Mouse (Mus musculus) liver, embryonic 15.5 days (tissue): ENCODE data around the gene Slc22a21. TPM values are rescaled to one million over a fixed set of nuclear protein-coding genes. Genes with fewer than 3 reads are reported as not detected.
A peak's percentile ranks its signal among the peaks of the same experiment; 100 is the strongest.
"Not testable (repeated sequence)": the region's sequence is repeated elsewhere in the genome, so short reads cannot be mapped to it uniquely, and the experiment has no call there.

ENCODE experiments used
- ATAC-seq: fragments of 200-750 bp; cut with Nextera tagmentation; 2 replicates; pipeline ENCODE4 v1.8.0; 2017; ENCODE audit warnings: moderate number of reproducible peaks, mild to moderate bottlenecking, moderate library complexity; ENCODE audit not compliant: insufficient read depth
- H3K27ac ChIP-seq: fragments of 300-500 bp; sonication (generic); replicated peaks from 2 replicates; pipeline ENCODE4 v1.5.1; 2015; ENCODE audit warnings: mild to moderate bottlenecking, inconsistent platforms
- H3K27me3 ChIP-seq: fragments of 300-500 bp; sonication (generic); 2 replicates; pipeline ENCODE4 v1.6.1; 2015; ENCODE audit warnings: mild to moderate bottlenecking, inconsistent platforms
- H3K36me3 ChIP-seq: fragments of 300-500 bp; sonication (generic); replicated peaks from 2 replicates; pipeline ENCODE4 v1.6.1; 2015; ENCODE audit warnings: moderate library complexity, mild to moderate bottlenecking, inconsistent platforms
- H3K4me1 ChIP-seq: fragments of 300-500 bp; sonication (generic); replicated peaks from 2 replicates; pipeline ENCODE4 v1.6.1; 2015; ENCODE audit warnings: inconsistent platforms
- H3K4me2 ChIP-seq: fragments of 300-500 bp; sonication (generic); 2 replicates; pipeline ENCODE4 v1.6.1; 2015; ENCODE audit warnings: moderate library complexity, mild to moderate bottlenecking, inconsistent platforms
- H3K4me3 ChIP-seq: fragments of 300-500 bp; sonication (generic); replicated peaks from 2 replicates; pipeline ENCODE4 v1.5.1; 2015; ENCODE audit warnings: mild to moderate bottlenecking, inconsistent platforms
- H3K9ac ChIP-seq: fragments of 300-500 bp; sonication (generic); 2 replicates; pipeline ENCODE4 v1.6.1; 2015; ENCODE audit warnings: moderate library complexity, mild to moderate bottlenecking, inconsistent platforms
- H3K9me3 ChIP-seq: fragments of 300-500 bp; sonication (generic); replicated peaks from 2 replicates; pipeline ENCODE4 v1.6.1; 2016; ENCODE audit warnings: inconsistent platforms
- WGBS: fragments of 180-500 bp; shearing (Covaris S2); methylation state at CpG from one replicate; pipeline ENCODE4 v1.1.7; 2015; ENCODE audit warnings: mixed read lengths; ENCODE audit not compliant: insufficient replicate concordance; 5-methylcytosine and 5-hydroxymethylcytosine counted together
- polyA plus RNA-seq: library from polyadenylated mRNA; unstranded; fragments of >200 nt; fragmentation: Nextera tagmentation; extraction: Ambion mirVana; gene quantifications from 2 replicates; pipeline ENCODE4 v1.2.1, GENCODE M21; 2015

The Slc22a21 gene
- polyA plus RNA-seq, 1 experiment from 2014 or later, result 1.1 TPM

DNA sequence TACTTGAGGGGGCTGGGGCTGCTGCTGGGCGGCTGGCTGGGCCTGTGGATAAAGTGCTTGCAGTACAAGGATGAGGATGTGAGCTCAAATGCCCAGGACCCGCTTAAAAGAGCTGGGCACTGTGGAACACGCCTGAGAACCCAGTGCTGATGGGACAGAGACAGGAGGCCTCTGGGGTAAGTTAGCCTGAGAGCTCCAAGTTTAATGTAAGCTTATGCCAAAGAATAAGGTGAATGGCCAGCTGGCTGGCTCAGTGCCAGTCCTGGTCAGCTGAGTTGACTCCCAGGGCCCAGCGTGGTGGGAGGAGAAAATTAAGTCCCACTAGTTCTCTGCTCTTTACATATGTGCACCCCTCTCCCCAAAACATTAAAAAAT is 48.2 kb downstream of the Slc22a21 start:
- not testable (repeated sequence) for H3K27ac ChIP-seq, H3K4me2 ChIP-seq, H3K9ac ChIP-seq, ATAC-seq, H3K36me3 ChIP-seq, H3K9me3 ChIP-seq, H3K4me3 ChIP-seq, H3K4me1 ChIP-seq, H3K27me3 ChIP-seq
- 36% methylated on average over 4 of the region's 4 CpGs for WGBS

DNA sequence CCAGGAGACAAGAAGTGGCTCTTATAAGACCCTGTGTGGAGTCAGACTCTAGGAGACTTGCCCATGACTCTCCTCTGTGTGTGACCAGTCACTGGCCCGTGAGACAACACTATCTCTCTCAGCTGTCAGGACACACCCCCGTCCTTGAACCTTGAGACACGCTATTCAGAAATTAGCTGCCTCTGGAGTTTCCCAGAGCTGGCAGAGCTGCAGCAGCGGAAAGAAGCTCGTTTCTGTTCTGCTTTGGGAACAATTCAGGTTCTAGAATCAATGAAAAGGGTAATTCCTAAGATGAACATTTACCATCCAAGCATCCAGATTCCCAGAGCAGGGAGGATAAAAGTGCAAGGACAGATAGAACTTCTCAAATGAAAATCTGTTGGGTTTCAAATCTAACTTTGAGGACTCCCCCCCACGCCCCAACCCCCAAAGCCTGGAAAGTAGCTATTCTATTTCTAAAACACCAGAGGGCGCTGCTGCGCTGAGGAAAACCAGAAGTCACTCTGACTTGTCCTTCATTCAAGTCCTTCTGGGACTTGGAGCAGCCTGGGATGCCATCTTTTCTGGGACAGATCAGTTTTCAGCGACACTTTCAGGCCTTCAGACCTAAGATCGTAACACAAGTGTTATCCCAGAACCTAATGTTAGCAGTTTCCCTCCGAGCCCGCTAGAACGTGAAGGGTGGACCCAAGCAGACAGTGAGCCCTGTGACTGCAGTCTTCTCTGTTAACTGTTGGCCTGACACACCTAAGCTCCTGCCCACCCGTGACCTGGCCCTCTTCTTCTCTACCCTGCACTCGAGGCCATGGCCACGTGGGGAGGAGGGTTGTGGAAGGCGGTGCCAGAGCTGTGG is 48.8 kb downstream of the Slc22a21 start:
- no peaks in the 10 kb centered on the region for H3K36me3 ChIP-seq
- H3K9me3 ChIP-seq, result no peaks in the 10 kb centered on the region
- ATAC-seq, result no peak
- whole genome bisulfite sequencing, result 28% methylated on average over 17 of the region's 17 CpGs
- no peak overlapping the region for H3K4me2 ChIP-seq
- H3K9ac ChIP-seq, result no peak overlapping the region
- H3K4me1 ChIP-seq, result peaks cover 4% of the 10 kb centered on the region; the same call in 1 of the 2 replicates
- H3K27ac ChIP-seq, result no peak overlapping the region
- no peaks in the 10 kb centered on the region for H3K27me3 ChIP-seq
- no peak overlapping the region for H3K4me3 ChIP-seq

DNA sequence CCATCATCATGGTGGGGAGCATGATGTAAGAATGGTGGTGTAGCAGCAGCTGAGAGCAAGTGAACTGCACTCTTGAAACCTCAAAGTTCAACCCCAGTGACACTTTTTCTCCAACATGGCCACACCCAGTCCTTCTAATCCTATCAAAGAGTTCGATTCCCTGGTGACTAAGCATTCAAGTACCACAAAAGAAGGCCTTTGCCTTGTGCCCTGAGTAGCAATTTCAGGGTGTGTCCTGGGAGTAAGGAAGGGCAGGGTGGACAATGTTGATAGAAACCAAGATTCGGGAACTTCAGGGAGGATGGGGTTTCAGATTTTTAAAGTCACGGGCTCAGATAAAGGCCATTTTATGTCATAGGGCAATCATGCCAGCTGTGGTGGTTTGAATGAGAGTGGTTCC is 50.4 kb downstream of the Slc22a21 start:
- 57% methylated on average over 3 of the region's 3 CpGs for WGBS
- no peaks in the 10 kb centered on the region for H3K27me3 ChIP-seq
- H3K36me3 ChIP-seq, result no peaks in the 10 kb centered on the region

DNA sequence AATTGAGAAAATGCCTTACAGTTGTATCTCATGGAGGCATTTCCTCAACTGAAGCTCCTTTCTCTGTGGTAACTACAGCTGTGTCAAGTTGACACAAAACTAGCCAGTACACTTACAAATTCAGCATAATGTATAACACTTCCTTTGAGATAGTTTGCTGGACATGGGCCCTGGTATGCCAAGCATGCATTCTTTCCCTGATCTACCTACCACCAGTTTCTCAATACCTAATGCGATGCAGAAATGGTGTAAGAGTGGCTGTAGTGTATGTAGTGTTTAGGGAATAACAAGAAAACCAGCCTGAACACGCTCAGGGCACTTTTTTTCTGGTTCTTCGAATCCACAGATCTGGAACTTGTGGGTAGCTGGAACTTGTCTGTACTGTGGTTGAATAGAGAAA is 51.5 kb downstream of the Slc22a21 start:
- Histone ChIP-seq H3K4me2 (no peak overlapping the region), H3K4me3 (no peak overlapping the region), H3K9ac (no peak overlapping the region), H3K9me3 (no peaks in the 10 kb centered on the region), H3K27ac (no peak overlapping the region), H3K27me3 (no peaks in the 10 kb centered on the region), H3K36me3 (no peaks in the 10 kb centered on the region), H3K4me1 (peaks cover 4% of the 10 kb centered on the region; the same call in 1 of the 2 replicates)
- ATAC-seq, result no peak
- 49% methylated on average over 3 of the region's 3 CpGs for WGBS

More for the DNA sequence above, 50.4 kb downstream of the Slc22a21 start:
- no peak overlapping the region for H3K4me2 ChIP-seq
- no peak for ATAC-seq
- H3K4me3 ChIP-seq, result no peak overlapping the region
- no peaks in the 10 kb centered on the region for H3K9me3 ChIP-seq
- H3K9ac ChIP-seq, result no peak overlapping the region
- peaks cover 4% of the 10 kb centered on the region; the same call in 1 of the 2 replicates for H3K4me1 ChIP-seq
- no peak overlapping the region for H3K27ac ChIP-seq

DNA sequence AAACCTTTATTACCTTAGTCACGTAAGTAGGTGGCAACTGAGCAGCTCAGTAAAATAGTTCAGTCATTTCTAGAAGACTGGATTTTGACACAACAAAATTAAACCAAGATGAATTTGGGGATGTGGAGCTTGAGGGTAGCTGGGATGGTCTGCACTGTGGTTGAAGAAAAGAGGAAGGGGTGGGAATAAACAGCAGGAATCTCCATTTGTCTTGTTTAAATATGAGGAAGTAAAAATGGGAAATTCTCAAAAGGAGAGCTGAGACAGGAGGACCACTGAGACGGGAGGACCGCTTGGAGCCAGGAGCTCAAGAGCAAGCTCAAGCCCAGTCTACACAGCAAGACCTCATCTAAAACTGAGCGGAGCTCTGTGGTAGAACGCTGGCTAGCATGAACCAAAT is 53.8 kb downstream of the Slc22a21 start:
- ATAC-seq, result no peak
- Histone ChIP-seq H3K4me3 (no peak overlapping the region), H3K9ac (no peak overlapping the region), H3K4me2 (no peak overlapping the region), H3K27me3 (no peaks in the 10 kb centered on the region), H3K4me1 (peaks cover 4% of the 10 kb centered on the region; the same call in 1 of the 2 replicates), H3K9me3 (no peaks in the 10 kb centered on the region), H3K36me3 (no peaks in the 10 kb centered on the region), H3K27ac (no peak overlapping the region)
- 59% methylated on average over 5 of the region's 5 CpGs for WGBS

DNA sequence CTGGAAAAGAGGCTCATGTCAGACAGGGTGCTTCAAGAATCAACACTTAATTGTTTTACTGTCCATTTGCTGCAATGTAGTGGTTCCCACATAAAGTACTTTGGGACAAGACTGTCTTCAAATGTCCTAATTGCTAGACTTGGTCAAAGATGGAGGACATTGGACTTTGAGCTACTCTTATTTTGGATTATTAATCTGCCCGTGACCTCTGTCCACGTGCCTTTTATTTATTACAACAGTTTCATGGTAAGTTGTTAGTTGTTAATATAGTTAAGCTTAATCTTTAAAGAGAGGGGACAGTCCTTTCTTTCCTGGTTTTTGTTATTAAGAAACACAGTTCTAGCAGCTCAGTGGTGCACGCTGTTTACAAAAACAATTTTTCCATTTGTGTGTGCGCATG is 61.3 kb downstream of the Slc22a21 start:
- Histone ChIP-seq H3K9me3 (no peaks in the 10 kb centered on the region), H3K4me3 (no peak overlapping the region), H3K4me1 (no peaks in the 10 kb centered on the region), H3K4me2 (no peak overlapping the region), H3K9ac (no peak overlapping the region), H3K36me3 (no peaks in the 10 kb centered on the region), H3K27ac (no peak overlapping the region), H3K27me3 (no peaks in the 10 kb centered on the region)
- ATAC-seq, result no peak
- WGBS, result 76% methylated on average over 4 of the region's 4 CpGs

DNA sequence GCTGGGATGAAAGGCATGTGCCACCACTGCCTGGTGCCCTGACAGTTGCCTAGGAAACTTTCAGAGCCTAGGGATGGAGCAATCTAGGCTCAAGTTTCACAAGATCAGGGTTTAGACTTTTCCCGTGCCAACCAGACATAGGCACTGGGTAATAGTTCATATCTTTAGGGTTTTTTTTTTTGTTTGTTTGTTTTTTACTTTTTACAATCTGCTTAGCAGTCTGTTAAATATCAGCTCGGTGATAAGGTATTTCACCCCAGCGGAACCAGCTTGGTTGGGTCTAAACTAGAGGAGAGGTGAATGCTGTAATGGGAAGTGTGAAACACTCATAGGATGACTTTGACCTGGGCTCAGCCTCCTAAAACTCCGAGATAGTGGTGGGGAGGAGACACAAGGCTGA is 69.1 kb downstream of the Slc22a21 start:
- no peaks in the 10 kb centered on the region for H3K27me3 ChIP-seq
- no peak overlapping the region for H3K4me3 ChIP-seq
- 47% methylated on average over 4 of the region's 4 CpGs for WGBS
- H3K27ac ChIP-seq, result no peak overlapping the region
- H3K9me3 ChIP-seq, result no peaks in the 10 kb centered on the region
- no peak overlapping the region for H3K4me2 ChIP-seq
- no peak for ATAC-seq
- no peaks in the 10 kb centered on the region for H3K4me1 ChIP-seq
- no peaks in the 10 kb centered on the region for H3K36me3 ChIP-seq
- H3K9ac ChIP-seq, result no peak overlapping the region

DNA sequence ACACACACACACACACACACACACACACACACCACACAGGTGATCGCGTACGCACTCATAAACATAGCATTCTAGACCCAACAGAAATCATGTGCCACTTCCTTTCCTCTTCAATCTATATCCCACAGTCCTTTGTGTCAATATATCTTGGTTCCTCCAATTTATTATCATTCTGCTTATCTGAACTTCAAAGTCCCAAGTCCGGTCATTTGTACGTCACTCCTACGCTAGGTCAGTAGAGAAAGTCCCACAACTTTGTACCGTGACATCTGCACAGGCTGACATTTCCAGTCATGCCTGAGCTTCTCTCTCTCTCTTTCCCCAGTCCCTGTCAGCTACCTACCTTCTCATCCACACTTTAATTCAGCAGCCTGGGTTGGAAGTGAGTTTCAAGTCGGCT is 71.4 kb downstream of the Slc22a21 start:
- 0 out of 2 replicates have a peak, but pooled peaks cover 4% of the 10 kb centered on the region for H3K4me1 ChIP-seq
- no peak overlapping the region for H3K4me3 ChIP-seq
- H3K27ac ChIP-seq, result no peak overlapping the region
- no peaks in the 10 kb centered on the region for H3K27me3 ChIP-seq
- H3K9ac ChIP-seq, result no peak overlapping the region
- no peak overlapping the region for H3K4me2 ChIP-seq
- H3K36me3 ChIP-seq, result no peaks in the 10 kb centered on the region
- ATAC-seq, result no peak
- no peaks in the 10 kb centered on the region for H3K9me3 ChIP-seq
- WGBS, result 62% methylated on average over 8 of the region's 8 CpGs

DNA sequence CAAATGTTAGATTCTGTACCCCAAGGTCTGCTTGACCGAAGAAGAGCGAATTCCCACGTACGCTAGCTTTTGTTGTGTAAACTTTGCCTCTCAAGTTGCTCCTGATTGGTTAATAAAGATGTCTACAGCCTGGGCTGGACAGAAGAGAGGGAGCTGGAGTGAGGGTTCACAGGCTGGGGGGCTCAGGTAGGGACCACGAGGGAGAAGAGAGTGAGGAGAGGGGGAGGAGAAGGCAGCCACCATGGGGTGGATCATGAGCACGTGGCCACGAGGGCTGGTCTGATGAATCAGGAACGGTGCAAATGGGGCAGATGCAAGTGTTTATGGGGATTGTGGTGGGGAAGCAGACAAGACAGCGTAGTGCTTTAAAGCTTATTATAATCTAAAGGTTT is 75.6 kb downstream of the Slc22a21 start:
- Histone ChIP-seq H3K27me3 (no peaks in the 10 kb centered on the region), H3K36me3 (no peaks in the 10 kb centered on the region), H3K4me1 (0 out of 2 replicates have a peak, but pooled peaks cover 4% of the 10 kb centered on the region), H3K4me3 (no peak overlapping the region), H3K9ac (no peak overlapping the region), H3K27ac (no peak overlapping the region), H3K4me2 (no peak overlapping the region), H3K9me3 (no peaks in the 10 kb centered on the region)
- 64% methylated on average over 9 of the region's 9 CpGs for WGBS
- peak; percentile 18; the same call in 1 of the 2 replicates for ATAC-seq

DNA sequence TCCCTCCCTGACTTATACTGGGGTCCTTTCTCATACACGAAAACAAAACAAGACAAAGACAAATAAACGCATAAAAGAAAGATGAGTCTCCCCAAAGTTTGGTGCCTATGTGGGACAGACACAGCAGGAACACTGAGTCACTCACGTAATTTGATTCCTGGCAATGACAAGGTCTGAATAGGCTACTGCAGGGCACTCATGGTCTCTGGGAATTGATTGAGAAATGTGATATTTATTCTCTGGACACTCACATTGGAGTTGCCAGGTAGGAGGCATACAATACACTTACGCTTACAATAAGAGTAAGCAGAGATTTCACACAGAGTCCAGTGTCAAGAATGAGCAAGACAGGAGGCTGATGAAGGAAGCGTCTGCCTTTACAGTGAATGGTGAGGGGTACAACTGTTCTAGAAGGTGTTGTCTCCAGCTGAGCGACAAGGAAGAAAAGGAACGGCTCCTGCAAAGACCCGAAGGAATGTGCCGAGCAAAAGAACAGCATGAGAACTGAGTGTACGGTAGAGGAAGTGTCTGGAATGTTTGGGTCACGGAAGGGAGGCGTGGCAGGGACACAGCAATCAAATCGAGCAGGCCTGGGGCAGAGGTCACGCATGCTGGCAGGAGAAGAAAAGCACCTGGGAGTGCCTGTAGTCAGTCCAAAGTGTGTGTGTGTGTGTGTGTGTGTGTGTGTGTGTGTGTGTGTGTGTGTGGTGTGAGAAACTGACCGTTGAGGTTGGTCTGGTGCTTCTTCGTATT is 76.2 kb downstream of the Slc22a21 start:
- 48% methylated on average over 16 of the region's 16 CpGs for WGBS

DNA sequence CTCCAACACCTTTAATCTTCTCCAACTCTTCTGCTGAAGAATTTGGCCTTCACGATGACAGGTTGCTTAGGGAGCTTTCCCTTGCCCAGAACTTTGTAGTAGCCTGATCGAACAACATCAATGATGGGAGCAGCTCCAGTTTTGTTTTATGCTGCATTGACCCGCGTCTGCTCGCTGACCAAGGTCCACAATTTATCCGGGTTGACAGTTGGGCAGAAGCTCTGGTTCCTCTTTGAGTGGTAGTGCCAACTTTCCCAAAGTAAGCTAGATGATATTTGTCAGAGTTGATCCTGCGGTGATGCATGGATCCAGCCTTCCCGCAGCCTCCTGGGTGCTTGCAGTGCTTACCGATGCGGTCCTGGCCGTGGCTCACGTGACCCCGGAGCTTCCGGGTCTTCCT is 77.4 kb downstream of the Slc22a21 start:
- Histone ChIP-seq H3K9me3 (no peaks in the 10 kb centered on the region), H3K36me3 (no peaks in the 10 kb centered on the region), H3K4me1 (0 out of 2 replicates have a peak, but pooled peaks cover 4% of the 10 kb centered on the region), H3K4me3 (no peak overlapping the region), H3K4me2 (no peak overlapping the region), H3K27ac (no peak overlapping the region), H3K9ac (no peak overlapping the region), H3K27me3 (no peaks in the 10 kb centered on the region)
- WGBS, result 75% methylated on average over 14 of the region's 14 CpGs
- no peak for ATAC-seq

More for the DNA sequence above, 76.2 kb downstream of the Slc22a21 start:
- Histone ChIP-seq H3K36me3 (no peaks in the 10 kb centered on the region), H3K9ac (no peak overlapping the region), H3K27me3 (no peaks in the 10 kb centered on the region), H3K4me3 (no peak overlapping the region), H3K4me1 (0 out of 2 replicates have a peak, but pooled peaks cover 4% of the 10 kb centered on the region), H3K9me3 (no peaks in the 10 kb centered on the region), H3K4me2 (no peak overlapping the region), H3K27ac (no peak overlapping the region)
- ATAC-seq, result peak; percentile 79; the same call in 1 of the 2 replicates
